Mouse (Mus musculus) embryonic facial prominence, embryonic 10.5 days (tissue): ENCODE results near the gene Ncbp1. TPM values are rescaled to one million over a fixed set of nuclear protein-coding genes. Genes with fewer than 3 reads are reported as not detected.
A peak's percentile ranks its signal among the peaks of the same experiment; 100 is the strongest.

Source experiments
- DNase-seq: peaks from one replicate; pipeline ENCODE4 v3.0.0-alpha.2; 2017; ENCODE audit warnings: low spot score
- H3K27ac ChIP-seq: fragments of 300-500 bp; sonication (generic); replicated peaks from 2 replicates; pipeline ENCODE4 v1.5.1; 2016; ENCODE audit warnings: mild to moderate bottlenecking
- H3K27me3 ChIP-seq: fragments of 300-500 bp; sonication (generic); replicated peaks from 2 replicates; pipeline ENCODE4 v1.6.1; 2016; ENCODE audit warnings: low read depth, mild to moderate bottlenecking; ENCODE audit not compliant: poor library complexity, severe bottlenecking
- H3K36me3 ChIP-seq: fragments of 300-500 bp; sonication (generic); replicated peaks from 2 replicates; pipeline ENCODE4 v1.6.1; 2016; ENCODE audit warnings: mild to moderate bottlenecking, moderate library complexity
- H3K4me1 ChIP-seq: fragments of 300-500 bp; sonication (generic); 2 replicates; pipeline ENCODE4 v1.6.1; 2016
- H3K4me3 ChIP-seq: fragments of 300-500 bp; sonication (generic); 2 replicates; pipeline ENCODE4 v1.5.1; 2016; ENCODE audit warnings: mild to moderate bottlenecking, moderate library complexity
- H3K9me3 ChIP-seq: fragments of 300-500 bp; sonication (generic); 2 replicates; pipeline ENCODE4 v1.6.1; 2016; ENCODE audit warnings: mild to moderate bottlenecking
- WGBS: fragments of 180-500 bp; shearing (Covaris S2); methylation state at CpG from one replicate; pipeline ENCODE4 v1.1.7; 2016; 5-methylcytosine and 5-hydroxymethylcytosine counted together
- polyA plus RNA-seq: library from polyadenylated mRNA; unstranded; fragments of >200 nt; fragmentation: Nextera tagmentation; extraction: Ambion mirVana; gene quantifications from 2 replicates; pipeline ENCODE4 v1.2.1, GENCODE M21; 2016

Gene Ncbp1
- polyA plus RNA-seq, 1 experiment from 2014 or later, result 121 TPM

DNA sequence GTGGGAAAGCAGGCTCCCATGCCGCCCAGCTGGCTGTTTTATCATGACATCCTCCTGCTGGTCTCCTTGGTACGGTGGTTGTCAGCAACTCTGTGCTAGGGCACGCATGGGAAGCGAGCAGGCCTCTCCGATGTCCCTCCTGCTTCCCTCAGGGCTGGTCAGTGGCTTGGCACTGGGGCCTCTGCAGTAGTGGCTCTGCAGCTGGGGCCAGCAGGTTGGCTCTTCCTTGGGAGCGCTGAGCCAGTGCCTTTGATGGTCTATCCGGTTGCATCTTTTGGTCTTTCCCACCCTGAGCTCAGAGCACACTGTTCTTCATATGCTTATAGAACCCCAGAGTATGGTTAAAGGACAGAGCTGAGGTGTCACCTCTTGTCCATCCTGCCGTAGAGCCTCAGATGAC, 28.3 kb upstream of the Ncbp1 start:
- 88% methylated on average over 8 of the region's 8 CpGs for WGBS
- H3K27ac ChIP-seq, result no peak overlapping the region
- no peaks in the 10 kb centered on the region for H3K27me3 ChIP-seq
- DNase-seq, result no peak
- H3K4me3 ChIP-seq, result no peak overlapping the region
- peaks cover 22% of the 10 kb centered on the region for H3K36me3 ChIP-seq
- no peaks in the 10 kb centered on the region for H3K4me1 ChIP-seq
- no peaks in the 10 kb centered on the region for H3K9me3 ChIP-seq

DNA sequence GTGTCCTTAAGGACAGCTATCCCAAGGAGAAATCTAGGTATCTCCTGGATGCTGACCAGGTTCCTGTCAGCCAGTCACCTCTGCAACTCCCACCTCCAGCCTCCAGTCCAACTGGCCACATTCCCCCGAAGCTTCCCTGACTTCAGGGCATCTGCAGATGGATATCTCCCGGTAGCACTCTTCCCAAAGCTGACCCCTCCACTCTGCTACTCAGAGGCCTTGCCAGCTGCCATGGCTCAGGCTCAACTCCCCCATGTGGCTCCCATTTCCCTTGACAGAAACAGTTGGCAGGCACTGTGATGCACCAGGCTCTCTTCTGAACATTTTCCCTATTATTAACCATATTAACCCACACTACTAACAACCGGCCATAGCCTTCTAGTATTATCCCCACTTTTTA, 27.1 kb upstream of the Ncbp1 start:
- Histone ChIP-seq H3K27me3 (no peaks in the 10 kb centered on the region), H3K4me3 (no peak overlapping the region), H3K9me3 (no peaks in the 10 kb centered on the region), H3K27ac (no peak overlapping the region), H3K4me1 (no peaks in the 10 kb centered on the region), H3K36me3 (peaks cover 35% of the 10 kb centered on the region)
- whole genome bisulfite sequencing, result 73% methylated on average over 3 of the region's 3 CpGs
- no peak for DNase-seq

DNA sequence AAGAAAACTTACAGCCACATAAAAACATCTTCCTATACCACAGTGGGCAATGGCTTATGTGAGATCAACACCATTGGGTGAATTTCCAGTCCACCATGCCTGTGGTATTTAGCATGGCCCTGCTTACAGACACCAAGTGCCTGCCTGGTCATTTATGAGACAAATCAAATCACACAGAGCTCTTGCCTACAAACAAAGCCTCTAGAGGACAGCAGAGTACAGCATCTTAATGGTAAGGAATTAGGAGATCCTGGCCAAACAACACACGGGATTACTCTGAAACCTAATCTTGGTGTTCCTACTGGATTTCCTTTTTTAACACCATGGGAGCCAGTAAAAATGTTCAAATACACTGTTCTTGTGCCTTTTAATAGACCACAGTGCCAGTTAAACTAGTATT, 23.1 kb upstream of the Ncbp1 start:
- H3K36me3 ChIP-seq, result peaks cover 75% of the 10 kb centered on the region
- H3K9me3 ChIP-seq, result no peaks in the 10 kb centered on the region
- DNase-seq, result no peak
- WGBS, result 88% methylated on average over 1 of the region's 1 CpGs
- no peaks in the 10 kb centered on the region for H3K4me1 ChIP-seq
- no peak overlapping the region for H3K4me3 ChIP-seq
- no peak overlapping the region for H3K27ac ChIP-seq
- H3K27me3 ChIP-seq, result no peaks in the 10 kb centered on the region

DNA sequence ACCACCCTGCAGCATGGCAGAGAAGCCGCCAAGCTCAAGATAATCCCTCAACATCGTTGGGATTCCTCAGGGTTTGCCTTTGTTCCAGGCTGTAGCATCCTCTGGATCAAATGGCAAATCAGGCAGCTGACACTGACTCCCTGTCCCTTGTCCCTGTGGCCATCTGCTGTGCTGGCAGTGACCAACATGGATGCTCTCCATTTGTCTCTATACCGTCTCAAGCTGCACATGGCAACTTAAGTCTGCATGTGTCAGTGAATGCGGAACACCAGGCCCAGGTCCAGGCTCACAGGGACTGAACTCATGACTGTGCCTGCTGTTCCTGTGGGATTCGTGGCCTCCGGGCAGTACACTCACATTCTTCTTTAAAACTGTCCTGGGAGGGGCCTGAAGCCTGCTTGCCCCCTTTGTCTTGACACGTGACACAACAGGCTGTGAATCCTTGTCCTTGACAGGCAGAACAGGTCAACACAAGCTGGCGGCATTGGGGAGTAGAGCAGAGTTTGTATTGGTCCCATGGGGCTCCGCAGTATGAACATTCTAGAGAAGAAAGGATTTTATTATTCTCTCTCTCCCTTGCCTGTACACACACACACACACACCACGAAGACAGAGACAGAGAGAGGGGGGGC, 21.8 kb upstream of the Ncbp1 start:
- Histone ChIP-seq H3K9me3 (no peaks in the 10 kb centered on the region), H3K27me3 (no peaks in the 10 kb centered on the region), H3K4me3 (no peak overlapping the region), H3K4me1 (no peaks in the 10 kb centered on the region), H3K27ac (no peak overlapping the region), H3K36me3 (peaks cover 88% of the 10 kb centered on the region)
- WGBS, result 86% methylated on average over 10 of the region's 10 CpGs
- DNase-seq, result no peak

DNA sequence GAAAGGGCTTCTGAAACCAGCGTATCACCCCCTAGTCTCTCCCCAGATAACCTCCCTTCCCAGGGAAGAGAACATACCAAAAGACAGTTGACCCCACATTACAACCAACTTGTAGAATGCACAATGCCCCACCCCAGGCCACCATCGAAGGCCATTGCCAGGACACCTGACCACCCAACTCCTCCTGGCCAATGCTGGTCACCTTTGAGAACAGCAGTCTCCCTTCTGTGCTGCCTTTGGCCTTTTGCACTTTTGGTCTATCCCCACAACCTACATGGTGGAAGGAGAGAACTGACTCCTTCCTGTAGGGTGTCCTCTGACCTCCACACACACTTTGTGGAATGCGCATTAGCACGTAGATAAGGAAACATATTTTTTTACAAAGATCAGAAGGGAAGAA, 20.9 kb upstream of the Ncbp1 start:
- no peaks in the 10 kb centered on the region for H3K27me3 ChIP-seq
- peaks cover 97% of the 10 kb centered on the region for H3K36me3 ChIP-seq

DNA sequence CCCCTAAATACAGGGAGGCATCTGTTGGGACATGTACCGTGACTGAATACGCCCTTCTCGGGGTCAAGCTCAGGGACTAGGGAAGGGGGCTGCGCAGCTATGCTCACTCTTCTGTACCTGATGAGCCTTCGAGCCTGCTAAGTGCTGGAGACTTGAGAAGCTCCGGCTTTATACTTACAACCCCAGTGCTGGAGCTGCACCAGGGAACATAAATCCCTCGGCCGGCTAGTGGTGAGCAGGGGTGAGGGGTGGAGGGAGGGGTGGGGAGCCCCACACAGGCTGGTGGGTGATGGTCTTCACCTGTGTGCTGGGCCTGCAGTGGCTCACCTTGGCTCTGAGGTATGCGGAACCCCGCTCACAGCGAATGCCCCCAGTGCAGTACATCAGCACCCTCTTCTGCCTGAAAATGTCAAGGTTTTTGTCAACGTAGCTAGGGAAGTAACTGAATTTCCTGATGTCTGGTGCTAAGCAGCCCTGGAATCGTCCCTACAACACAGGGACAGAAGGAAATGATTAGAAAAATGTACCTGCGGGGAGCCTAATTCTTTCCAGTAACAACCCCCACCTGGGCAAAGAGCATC, 18.8 kb upstream of the Ncbp1 start:
- Histone ChIP-seq H3K4me3 (no peak overlapping the region), H3K27ac (no peak overlapping the region), H3K9me3 (no peaks in the 10 kb centered on the region), H3K36me3 (peaks cover 99% of the 10 kb centered on the region), H3K27me3 (no peaks in the 10 kb centered on the region), H3K4me1 (no peaks in the 10 kb centered on the region)
- 92% methylated on average over 14 of the region's 14 CpGs for WGBS
- no peak for DNase-seq

More for the DNA sequence above, 20.9 kb upstream of the Ncbp1 start:
- Histone ChIP-seq H3K27ac (no peak overlapping the region), H3K9me3 (no peaks in the 10 kb centered on the region), H3K4me1 (no peaks in the 10 kb centered on the region), H3K4me3 (no peak overlapping the region)
- 94% methylated on average over 4 of the region's 4 CpGs for WGBS
- no peak for DNase-seq

DNA sequence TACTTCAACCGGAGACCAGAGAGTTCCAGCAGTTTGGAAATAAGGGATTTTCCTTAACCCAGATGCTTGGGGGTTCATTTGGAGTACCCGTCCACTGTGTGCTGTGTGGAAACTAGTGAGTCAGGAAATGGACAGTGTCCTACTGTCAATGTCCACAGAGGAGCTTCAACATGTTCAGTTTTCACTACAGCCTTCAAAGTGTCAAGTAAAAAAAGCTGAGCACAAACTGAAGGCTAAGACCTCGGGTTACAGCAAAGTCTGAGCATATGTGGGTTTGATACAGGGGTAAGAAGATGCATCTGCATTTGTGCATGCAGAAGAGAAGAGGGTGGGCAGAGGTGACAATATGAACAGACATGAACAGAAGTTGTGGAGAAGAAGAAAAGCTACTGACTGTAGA, 17.6 kb upstream of the Ncbp1 start:
- no peaks in the 10 kb centered on the region for H3K4me1 ChIP-seq
- H3K27me3 ChIP-seq, result no peaks in the 10 kb centered on the region
- no peak overlapping the region for H3K4me3 ChIP-seq
- no peaks in the 10 kb centered on the region for H3K9me3 ChIP-seq
- no peak for DNase-seq
- H3K36me3 ChIP-seq, result peaks cover 100% of the 10 kb centered on the region
- H3K27ac ChIP-seq, result no peak overlapping the region
- 84% methylated on average over 3 of the region's 3 CpGs for WGBS

DNA sequence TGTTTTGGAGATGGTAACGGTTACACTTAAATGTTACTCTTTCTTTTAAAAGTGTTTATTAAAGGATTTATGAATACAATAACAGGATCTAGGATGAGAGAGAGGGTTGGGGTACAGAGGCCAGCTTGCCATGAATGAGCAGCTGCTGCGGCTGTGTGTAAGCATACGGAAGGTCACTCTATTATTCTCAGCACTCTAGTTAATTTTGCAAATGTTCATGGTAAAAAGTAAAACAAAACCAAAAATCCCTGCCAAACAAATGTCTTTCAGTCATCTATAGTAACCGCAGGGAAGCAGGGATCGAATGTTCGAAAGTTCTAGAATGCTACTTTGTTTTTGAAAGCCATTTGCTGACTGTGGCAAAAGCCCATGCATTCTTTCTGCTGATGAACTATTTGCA, 15.1 kb upstream of the Ncbp1 start:
- H3K27me3 ChIP-seq, result no peaks in the 10 kb centered on the region
- H3K4me1 ChIP-seq, result no peaks in the 10 kb centered on the region
- WGBS, result 97% methylated on average over 6 of the region's 6 CpGs
- peaks cover 96% of the 10 kb centered on the region for H3K36me3 ChIP-seq
- no peaks in the 10 kb centered on the region for H3K9me3 ChIP-seq
- H3K27ac ChIP-seq, result no peak overlapping the region
- H3K4me3 ChIP-seq, result no peak overlapping the region
- no peak for DNase-seq

DNA sequence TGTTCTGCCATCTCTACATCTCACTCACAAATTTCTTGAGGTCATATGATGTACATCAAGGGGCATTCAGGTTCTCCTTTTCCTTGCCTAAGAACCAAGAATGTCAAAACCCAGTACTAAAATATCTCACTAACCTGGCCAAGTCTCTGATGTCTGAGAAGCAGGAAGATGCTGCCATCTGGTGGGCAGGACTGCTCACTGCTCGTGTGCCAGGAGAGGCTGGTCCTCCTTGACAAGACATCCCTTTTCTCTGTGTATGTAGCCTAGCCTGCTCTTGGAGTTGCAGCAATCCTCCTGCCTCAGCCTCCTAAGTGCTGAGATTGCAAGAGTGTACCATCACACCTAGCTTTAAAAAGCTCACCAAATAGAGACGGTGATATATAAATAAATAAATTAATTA, 11.9 kb upstream of the Ncbp1 start:
- Histone ChIP-seq H3K4me3 (no peak overlapping the region), H3K9me3 (no peaks in the 10 kb centered on the region), H3K27me3 (no peaks in the 10 kb centered on the region), H3K4me1 (no peaks in the 10 kb centered on the region), H3K27ac (no peak overlapping the region), H3K36me3 (peaks cover 93% of the 10 kb centered on the region)
- DNase-seq, result peak; percentile 73
- 52% methylated on average over 2 of the region's 2 CpGs for WGBS

DNA sequence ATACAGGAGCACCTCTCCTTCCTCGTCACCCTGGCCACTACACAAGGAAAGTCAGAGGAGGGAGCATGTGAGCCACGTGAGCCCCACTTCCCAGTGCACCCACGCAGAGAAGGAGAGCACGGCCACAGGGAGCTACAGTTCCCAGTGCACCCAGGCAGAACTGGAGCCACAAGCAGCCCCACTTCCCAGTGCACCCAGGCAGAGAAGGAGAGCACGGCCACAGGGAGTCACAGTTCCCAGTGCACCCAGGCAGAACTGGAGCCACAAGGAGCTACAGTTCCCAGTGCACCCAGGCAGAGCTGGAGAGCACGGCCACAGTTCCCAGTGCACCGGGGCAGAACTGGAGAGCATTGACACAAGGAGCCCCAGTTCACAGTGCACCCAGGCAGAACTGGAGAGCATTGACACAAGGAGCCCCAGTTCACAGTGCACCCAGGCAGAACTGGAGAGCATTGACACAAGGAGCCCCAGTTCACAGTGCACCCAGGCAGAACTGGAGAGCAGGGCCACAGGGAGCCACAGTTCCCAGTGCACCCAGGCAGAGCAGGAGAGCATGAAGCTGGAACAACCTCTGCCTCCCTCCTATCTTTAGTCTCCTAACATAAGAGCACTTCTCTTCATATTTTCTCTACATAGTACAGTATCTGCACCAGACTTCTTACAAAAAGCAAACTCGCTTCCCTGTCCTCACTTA, 9.0 kb upstream of the Ncbp1 start:
- Histone ChIP-seq H3K27me3 (no peaks in the 10 kb centered on the region), H3K4me3 (no peak overlapping the region), H3K4me1 (no peaks in the 10 kb centered on the region), H3K9me3 (no peaks in the 10 kb centered on the region), H3K36me3 (peaks cover 93% of the 10 kb centered on the region), H3K27ac (no peak overlapping the region)
- 85% methylated on average over 8 of the region's 8 CpGs for WGBS
- no peak for DNase-seq

DNA sequence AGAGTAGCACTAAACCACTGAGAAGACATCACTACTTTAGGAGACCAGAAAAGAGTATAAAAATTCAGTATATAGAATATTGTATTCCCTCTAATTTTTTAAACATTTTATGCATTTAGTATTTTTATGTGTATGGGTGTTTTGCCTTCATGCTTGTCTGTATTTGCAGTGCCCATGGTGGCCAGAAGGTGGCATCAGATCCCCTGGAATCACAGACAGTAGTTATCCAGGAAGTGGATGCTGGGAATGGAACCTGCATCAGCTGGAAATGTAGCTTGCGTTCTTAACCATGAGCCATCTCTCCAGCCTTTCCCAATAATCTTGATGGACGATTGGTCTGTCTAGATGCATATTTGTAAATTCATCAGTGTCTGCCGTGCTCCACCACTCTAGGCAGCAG, 8.2 kb upstream of the Ncbp1 start:
- Histone ChIP-seq H3K4me3 (no peak overlapping the region), H3K9me3 (no peaks in the 10 kb centered on the region), H3K36me3 (peaks cover 93% of the 10 kb centered on the region), H3K27ac (no peak overlapping the region), H3K4me1 (no peaks in the 10 kb centered on the region), H3K27me3 (no peaks in the 10 kb centered on the region)
- DNase-seq, result peak; percentile 62
- WGBS, result 75% methylated on average over 3 of the region's 3 CpGs

DNA sequence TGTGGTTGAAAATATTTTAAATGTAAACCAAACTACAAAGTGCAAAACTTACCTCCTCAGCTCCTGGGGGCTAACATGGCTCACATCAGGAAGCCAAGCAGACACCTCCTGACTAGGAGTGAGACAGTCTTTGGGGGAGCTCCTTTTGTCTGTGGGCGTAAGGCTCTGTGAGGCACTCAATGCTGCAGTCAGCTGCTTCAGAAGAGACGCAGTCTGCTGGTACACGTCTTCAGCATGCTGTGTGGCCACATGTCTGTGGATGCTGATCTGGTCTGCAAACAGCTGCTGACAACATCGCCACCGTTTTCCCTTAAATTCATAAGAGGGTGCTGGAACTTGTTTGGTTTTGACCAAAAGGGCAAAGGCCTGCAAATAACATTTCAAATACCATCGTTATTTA, 6.6 kb upstream of the Ncbp1 start:
- WGBS, result 89% methylated on average over 6 of the region's 6 CpGs
- peaks cover 89% of the 10 kb centered on the region for H3K36me3 ChIP-seq
- no peak for DNase-seq

DNA sequence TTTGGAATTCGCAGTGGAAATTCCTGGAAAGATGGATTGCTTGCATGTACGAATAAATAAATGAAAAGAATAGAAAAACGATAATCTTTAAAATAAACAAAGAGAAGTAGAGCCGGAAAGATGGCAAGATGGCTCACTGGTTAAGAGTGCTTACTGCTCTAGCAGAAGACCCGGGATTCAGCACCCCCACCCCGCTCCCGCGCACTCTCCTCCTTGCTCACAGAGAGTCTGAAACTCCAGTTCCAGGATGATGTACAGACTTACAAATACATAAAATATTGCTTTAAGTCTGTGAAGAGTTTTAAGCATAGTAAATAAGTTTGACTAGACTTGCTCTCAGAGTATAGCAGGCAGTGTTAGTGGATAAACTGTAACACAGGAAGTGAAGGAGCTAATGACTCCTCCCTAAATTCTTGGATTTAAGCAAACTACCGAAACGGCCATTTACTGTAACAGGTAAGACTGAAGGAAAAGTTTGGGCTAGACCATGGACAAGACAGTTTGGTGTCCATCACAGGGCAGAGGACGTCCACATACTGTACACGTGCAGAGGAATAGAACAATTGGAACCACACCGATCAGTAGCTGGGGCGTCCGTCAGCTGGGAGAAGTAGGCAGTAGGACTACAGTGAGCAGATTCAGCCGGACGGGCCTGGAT, 655 bp upstream of the Ncbp1 start:
- H3K36me3 ChIP-seq, result peaks cover 40% of the 10 kb centered on the region
- no peaks in the 10 kb centered on the region for H3K27me3 ChIP-seq
- WGBS, result 8% methylated on average over 17 of the region's 17 CpGs
- H3K9me3 ChIP-seq, result no peaks in the 10 kb centered on the region
- peak; percentile 49 for DNase-seq
- H3K4me1 ChIP-seq, result peaks cover 24% of the 10 kb centered on the region
- peak overlapping the region; percentile 95 for H3K27ac ChIP-seq
- H3K4me3 ChIP-seq, result peak overlapping the region; percentile 86

More for the DNA sequence above, 6.6 kb upstream of the Ncbp1 start:
- peaks cover under 1% of the 10 kb centered on the region for H3K4me1 ChIP-seq
- H3K9me3 ChIP-seq, result no peaks in the 10 kb centered on the region
- no peak overlapping the region for H3K4me3 ChIP-seq
- no peaks in the 10 kb centered on the region for H3K27me3 ChIP-seq
- no peak overlapping the region for H3K27ac ChIP-seq
